Mouse (Mus musculus) heart, postnatal 0 days (tissue): ENCODE results near the gene Trim44. TPM values are rescaled to one million over a fixed set of nuclear protein-coding genes. Genes with fewer than 3 reads are reported as not detected.

Experiments
- ATAC-seq: fragments of 200-750 bp; cut with Nextera tagmentation; 2 replicates; pipeline ENCODE4 v1.8.0; 2017; ENCODE audit warnings: low read depth, moderate number of reproducible peaks, moderate library complexity; ENCODE audit not compliant: insufficient read depth
- DNase-seq: peaks from one replicate; pipeline ENCODE4 v3.0.0-alpha.2; 2016; ENCODE audit warnings: low spot score
- H3K27ac ChIP-seq: fragments of 300-500 bp; sonication (generic); 2 replicates; pipeline ENCODE4 v1.5.1; 2014; ENCODE audit warnings: low read depth, mild to moderate bottlenecking
- H3K27me3 ChIP-seq: fragments of 300-500 bp; sonication (generic); 2 replicates; pipeline ENCODE4 v1.6.1; 2014; ENCODE audit warnings: low read length, mixed read lengths; ENCODE audit not compliant: control insufficient read depth, insufficient read depth
- H3K36me3 ChIP-seq: fragments of 300-500 bp; sonication (generic); replicated peaks from 2 replicates; pipeline ENCODE4 v1.6.1; 2014; ENCODE audit warnings: low read length, mixed read lengths; ENCODE audit not compliant: control insufficient read depth, insufficient read depth
- H3K4me1 ChIP-seq: fragments of 300-500 bp; sonication (generic); 2 replicates; pipeline ENCODE4 v1.6.1; 2014; ENCODE audit warnings: antibody characterized with exemption; ENCODE audit not compliant: control insufficient read depth, insufficient read depth
- H3K4me2 ChIP-seq: fragments of 300-500 bp; sonication (generic); 2 replicates; pipeline ENCODE4 v1.6.1; 2014; ENCODE audit warnings: low read depth, mild to moderate bottlenecking, low read length, moderate library complexity
- H3K4me3 ChIP-seq: fragments of 300-500 bp; sonication (generic); 2 replicates; pipeline ENCODE4 v1.5.1; 2014; ENCODE audit warnings: low read depth, low read length
- H3K9ac ChIP-seq: fragments of 300-500 bp; sonication (generic); replicated peaks from 2 replicates; pipeline ENCODE4 v1.6.1; 2014; ENCODE audit warnings: low read depth, low read length, mixed read lengths
- H3K9me3 ChIP-seq: fragments of 300-500 bp; sonication (generic); replicated peaks from 2 replicates; pipeline ENCODE4 v1.6.1; 2016; ENCODE audit warnings: low read length; ENCODE audit not compliant: control insufficient read depth
- CTCF ChIP-seq: IDR thresholded peaks from 2 replicates; pipeline ENCODE4 v1.5.1; 2016; ENCODE audit warnings: antibody characterized with exemption, control low read depth, low read depth
- EP300 ChIP-seq: IDR thresholded peaks from 2 replicates; pipeline ENCODE4 v1.6.1; 2016; ENCODE audit warnings: antibody characterized with exemption, low read depth
- WGBS: fragments of 180-500 bp; shearing (Covaris S2); extraction: QIAGEN DNeasy Blood & Tissue Kit; methylation state at CpG from one replicate; pipeline ENCODE4 v1.1.7; 2014; 5-methylcytosine and 5-hydroxymethylcytosine counted together
- polyA plus RNA-seq: library from polyadenylated mRNA; unstranded; fragments of >200 nt; fragmentation: Nextera tagmentation; extraction: Ambion mirVana; gene quantifications from 2 replicates; pipeline ENCODE4 v1.2.1, GENCODE M21; 2015
- total RNA-seq: library from RNA; depleted of rRNA; stranded (reverse); fragments of >200 nt; gene quantifications from 2 replicates; pipeline ENCODE4 v1.2.3, GENCODE M21; 2014; ENCODE audit warnings: low replicate concordance

The Trim44 gene
- total and polyA plus RNA-seq, 2 experiments from 2014 or later = 10.9 to 23.0 TPM

DNA sequence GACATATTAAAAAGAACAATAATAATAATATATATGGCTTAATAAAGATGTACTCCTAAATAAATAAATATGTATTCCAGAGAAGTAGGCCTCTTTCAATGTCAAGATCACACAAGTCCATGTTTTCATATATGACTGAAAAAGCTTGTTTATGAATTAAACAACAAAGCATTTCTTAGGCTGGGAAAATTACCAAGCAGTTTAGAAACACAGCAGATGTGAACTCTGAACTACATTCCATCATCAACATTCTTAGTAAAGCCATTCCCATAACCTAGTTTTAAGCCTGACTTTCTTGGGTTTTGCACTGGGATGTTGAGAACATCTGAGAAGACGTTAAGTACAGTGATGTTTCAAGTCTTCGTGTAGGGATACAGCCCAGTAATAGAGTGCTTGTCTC is 45.4 kb downstream of the Trim44 start:
- DNase-seq (no peak), ATAC-seq (no peak)
- Histone ChIP-seq H3K9ac (no peak overlapping the region), H3K36me3 (peaks cover 2% of the 10 kb centered on the region), H3K9me3 (no peaks in the 10 kb centered on the region), H3K27me3 (no peaks in the 10 kb centered on the region), H3K4me1 (peaks cover 28% of the 10 kb centered on the region), H3K4me2 (no peak overlapping the region), H3K27ac (no peak overlapping the region), H3K4me3 (no peak overlapping the region)
- WGBS = 86% methylated on average over 2 of the region's 2 CpGs
- TF ChIP-seq EP300 = no peak
- TF ChIP-seq CTCF = no peak

DNA sequence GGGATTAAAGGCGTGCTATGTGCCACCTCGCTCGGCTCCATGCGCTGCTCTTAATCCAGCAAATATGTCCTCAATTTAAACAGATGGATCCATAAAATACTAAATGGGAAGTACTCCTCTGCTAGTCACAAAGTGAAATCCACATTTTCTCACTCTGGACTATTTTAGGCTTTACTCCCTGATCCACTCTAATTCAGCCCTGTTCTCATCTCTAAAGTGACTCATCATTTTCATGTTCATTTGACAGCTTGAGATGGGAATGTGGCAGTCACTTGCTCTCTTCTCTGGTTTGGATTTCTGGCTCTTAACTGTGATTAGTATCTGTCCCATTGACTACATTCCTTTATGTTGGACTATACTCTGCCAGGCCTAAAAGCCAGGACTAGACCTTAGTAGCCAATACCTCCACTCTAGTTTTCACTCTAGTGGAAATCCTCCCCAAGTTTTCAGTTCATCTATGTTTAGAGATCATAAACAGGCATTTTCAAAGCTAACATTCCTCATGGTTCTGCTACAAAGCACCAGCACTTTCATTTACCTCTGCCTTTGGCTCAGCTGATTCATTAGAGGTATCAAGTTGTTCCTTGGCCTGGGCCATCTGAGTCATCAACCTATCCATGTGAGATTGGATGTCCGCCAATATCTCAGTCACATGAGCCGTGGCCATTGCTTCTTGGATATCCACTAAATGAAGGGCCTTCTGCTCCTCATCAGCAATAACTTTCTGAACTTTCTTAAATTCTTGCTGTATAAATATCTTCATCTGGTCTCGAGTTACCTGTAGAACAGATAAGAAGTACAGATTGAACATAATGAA is 50.5 kb downstream of the Trim44 start:
- TF ChIP-seq EP300 (no peak), CTCF (no peak)
- H3K27me3 ChIP-seq = no peaks in the 10 kb centered on the region
- H3K9me3 ChIP-seq = no peaks in the 10 kb centered on the region
- peaks cover 18% of the 10 kb centered on the region for H3K36me3 ChIP-seq
- H3K4me1 ChIP-seq = peaks cover 6% of the 10 kb centered on the region; the same call in 1 of the 2 replicates
- DNase-seq (no peak), ATAC-seq (no peak)
- no peak overlapping the region for H3K9ac ChIP-seq
- H3K4me2 ChIP-seq = no peak overlapping the region
- no peak overlapping the region for H3K4me3 ChIP-seq
- no peak overlapping the region for H3K27ac ChIP-seq
- 86% methylated on average over 7 of the region's 7 CpGs for WGBS

- 33% methylated on average over 1 of the region's 1 CpGs for WGBS
- no peak overlapping the region for H3K9ac ChIP-seq
- TF ChIP-seq CTCF (no peak), EP300 (no peak)
- DNase-seq = no peak
- H3K4me2 ChIP-seq = no peak overlapping the region
- peaks cover 6% of the 10 kb centered on the region; the same call in 1 of the 2 replicates for H3K4me1 ChIP-seq
- H3K36me3 ChIP-seq = peaks cover 18% of the 10 kb centered on the region
- no peak overlapping the region for H3K4me3 ChIP-seq
- H3K9me3 ChIP-seq = no peaks in the 10 kb centered on the region
- no peak for ATAC-seq
- no peaks in the 10 kb centered on the region for H3K27me3 ChIP-seq
- H3K27ac ChIP-seq = no peak overlapping the region
Measured at GRCm38 (mm10) chr2:102354076-102354475, 53.6 kb downstream of the Trim44 start.

DNA sequence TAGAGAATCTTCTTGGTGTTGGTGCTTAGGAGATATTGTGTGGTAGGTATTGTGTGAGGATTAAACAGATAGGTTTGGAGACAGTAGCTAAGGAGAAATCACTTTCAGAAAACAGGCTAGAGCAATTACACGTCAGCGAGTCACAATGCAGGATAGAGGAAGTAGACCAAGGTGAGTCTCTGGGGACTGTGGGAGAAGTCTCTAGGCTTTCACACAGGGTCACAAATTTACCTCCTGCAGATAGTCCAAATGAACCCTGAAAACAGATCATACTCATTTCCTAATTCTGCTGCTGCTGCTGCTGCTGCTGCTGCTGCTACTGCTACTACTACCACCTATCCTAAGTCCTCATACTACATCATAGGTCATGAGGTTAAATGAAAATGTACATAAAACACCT is 66.2 kb downstream of the Trim44 start:
- 81% methylated on average over 2 of the region's 2 CpGs for WGBS
- Histone ChIP-seq H3K9ac (no peak overlapping the region), H3K4me2 (no peak overlapping the region), H3K36me3 (peaks cover 6% of the 10 kb centered on the region; the same call in 1 of the 2 replicates), H3K27ac (no peak overlapping the region), H3K4me1 (no peaks in the 10 kb centered on the region), H3K27me3 (no peaks in the 10 kb centered on the region), H3K9me3 (no peaks in the 10 kb centered on the region), H3K4me3 (no peak overlapping the region)
- DNase-seq (no peak), ATAC-seq (no peak)
- TF ChIP-seq EP300 (no peak), CTCF (no peak)

GRCm38 (mm10) chr2:102336816-102337215 is 70.8 kb downstream of the Trim44 start:
- H3K9me3 ChIP-seq = no peaks in the 10 kb centered on the region
- H3K27me3 ChIP-seq = no peaks in the 10 kb centered on the region
- no peak overlapping the region for H3K4me3 ChIP-seq
- DNase-seq (no peak), ATAC-seq (no peak)
- H3K9ac ChIP-seq = no peak overlapping the region
- H3K36me3 ChIP-seq = no peaks in the 10 kb centered on the region
- 94% methylated on average over 1 of the region's 1 CpGs for WGBS
- no peaks in the 10 kb centered on the region for H3K4me1 ChIP-seq
- H3K4me2 ChIP-seq = no peak overlapping the region
- H3K27ac ChIP-seq = no peak overlapping the region
- TF ChIP-seq CTCF (no peak), EP300 (no peak)

- Histone ChIP-seq H3K27me3 (no peaks in the 10 kb centered on the region), H3K4me2 (no peak overlapping the region), H3K9me3 (no peaks in the 10 kb centered on the region), H3K36me3 (no peaks in the 10 kb centered on the region), H3K9ac (no peak overlapping the region), H3K27ac (no peak overlapping the region), H3K4me3 (no peak overlapping the region), H3K4me1 (no peaks in the 10 kb centered on the region)
- TF ChIP-seq CTCF (no peak), EP300 (no peak)
- WGBS = 44% methylated on average over 2 of the region's 2 CpGs
- DNase-seq (no peak), ATAC-seq (no peak)
Measured at GRCm38 (mm10) chr2:102331932-102332331, 75.7 kb downstream of the Trim44 start.
